Mouse (Mus musculus): Measurements from ENCODE around the gene Eif4e1b. TPM values are rescaled to one million over a fixed set of nuclear protein-coding genes. Genes with fewer than 3 reads are reported as not detected.

Gene Eif4e1b
- not detected in 2 replicates for polyA plus RNA-seq (2012; ENCODE audit: insufficient read depth, low replicate concordance)

DNA sequence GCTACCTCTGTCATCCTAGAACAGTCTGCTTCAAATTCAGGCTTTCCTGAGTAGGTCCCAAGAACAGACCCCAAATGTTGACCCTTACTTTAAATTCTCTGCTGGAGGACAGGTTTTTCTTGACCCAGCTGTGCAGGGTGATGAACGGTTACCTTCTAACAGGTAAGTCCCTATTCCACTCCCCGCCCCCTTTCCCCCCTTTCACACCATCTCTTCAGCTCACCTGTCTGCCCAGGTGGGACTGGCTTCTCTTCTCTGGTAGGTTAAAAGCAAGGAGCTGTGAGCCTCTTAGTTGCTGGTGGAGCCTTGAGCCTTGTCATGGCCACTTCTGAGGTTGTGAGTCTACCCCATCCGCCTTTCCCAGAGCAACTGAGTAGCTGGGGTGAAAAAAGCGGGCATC lies at the start of gene Eif4e1b:
TSS of gene Eif4e1b (plus strand) at position 301 of the 400 bp plus-strand sequence.
- TF ChIP-seq GATA1 (IDR thresholded peaks at IDR 0.05; ENCODE audit: borderline replicate concordance, low read length) (no peak), FLI1 (IDR thresholded peaks at IDR 0.05; ENCODE audit: low read length) (no peak)
- Histone ChIP-seq H3K4me3 (replicated peaks) (no peak within 1 kb of the TSS), H3K36me3 (replicated peaks; ENCODE audit: low read length) (no peaks in the 10 kb centered on the region), H3K9me3 (no peaks in the 10 kb centered on the region; the same call in 1 of the 2 replicates), H3K27me3 (replicated peaks) (peaks cover 43% of the 10 kb centered on the region), H3K4me1 (no peaks in the 10 kb centered on the region)

- no peaks in the 10 kb centered on the region for H3K9me3 ChIP-seq
- H3K36me3 ChIP-seq (replicated peaks; ENCODE audit: low read length) = no peaks in the 10 kb centered on the region
- H3K4me1 ChIP-seq = no peaks in the 10 kb centered on the region
- TF ChIP-seq FLI1 (IDR thresholded peaks at IDR 0.05; ENCODE audit: low read length) = no peak
- no peak for TF ChIP-seq GATA1 (IDR thresholded peaks at IDR 0.05; ENCODE audit: borderline replicate concordance, low read length)
- H3K4me3 ChIP-seq (replicated peaks) = no peak overlapping the region
- H3K27me3 ChIP-seq (replicated peaks) = peaks cover 74% of the 10 kb centered on the region
These were observed 46.9 kb upstream of the Eif4e1b start for GRCm38 (mm10) chr13:54736931-54737330.

DNA sequence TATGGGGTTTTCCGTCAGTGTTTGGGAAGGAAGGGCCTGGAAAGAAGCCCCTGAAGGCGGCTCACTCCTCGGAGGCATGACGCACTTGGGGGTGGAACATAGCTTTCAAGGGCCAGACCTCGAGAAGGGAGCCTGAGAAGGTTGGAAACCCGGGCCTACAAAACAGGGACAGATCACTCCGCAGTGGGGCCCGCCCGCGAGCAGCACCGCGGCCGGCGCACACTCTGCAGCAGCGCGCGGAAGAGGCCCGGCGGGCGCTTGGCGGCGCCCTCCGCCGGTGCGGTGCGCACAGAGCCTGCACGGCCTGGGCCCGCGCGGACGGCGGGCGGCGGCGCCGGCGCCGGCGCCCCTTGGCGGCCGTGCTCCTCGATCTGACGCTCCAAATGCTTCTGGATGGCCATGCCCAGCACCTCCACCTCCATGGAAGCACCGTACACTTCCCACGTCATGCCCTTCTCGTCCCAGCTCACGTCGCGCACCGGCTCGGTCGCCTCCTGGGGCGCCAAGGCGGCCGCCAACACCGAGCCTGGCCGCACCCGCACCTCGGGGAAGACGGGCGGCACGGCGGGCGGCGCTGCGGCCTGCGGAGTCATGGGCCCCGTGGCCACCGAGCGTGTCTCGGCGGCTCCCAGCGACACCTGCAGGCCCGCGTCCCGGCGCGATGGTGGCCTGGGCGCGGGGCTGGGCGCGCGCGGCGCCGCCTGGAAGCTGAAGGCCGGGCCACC lies 46.1 kb upstream of the Eif4e1b start:
- Histone ChIP-seq H3K27me3 (replicated peaks) (peaks cover 82% of the 10 kb centered on the region), H3K4me3 (replicated peaks) (peak overlapping the region; percentile 50), H3K36me3 (replicated peaks; ENCODE audit: low read length) (no peaks in the 10 kb centered on the region), H3K9me3 (no peaks in the 10 kb centered on the region), H3K4me1 (no peaks in the 10 kb centered on the region)
- no peak for TF ChIP-seq GATA1 (IDR thresholded peaks at IDR 0.05; ENCODE audit: borderline replicate concordance, low read length)
- TF ChIP-seq FLI1 (IDR thresholded peaks at IDR 0.05; ENCODE audit: low read length) = no peak

GRCm38 (mm10) chr13:54738213-54738601 lies 45.6 kb upstream of the Eif4e1b start:
- Histone ChIP-seq H3K36me3 (replicated peaks; ENCODE audit: low read length) (no peaks in the 10 kb centered on the region), H3K9me3 (no peaks in the 10 kb centered on the region), H3K27me3 (replicated peaks) (peaks cover 82% of the 10 kb centered on the region), H3K4me3 (replicated peaks) (no peak overlapping the region), H3K4me1 (no peaks in the 10 kb centered on the region)
- TF ChIP-seq GATA1 (IDR thresholded peaks at IDR 0.05; ENCODE audit: borderline replicate concordance, low read length) (no peak), FLI1 (IDR thresholded peaks at IDR 0.05; ENCODE audit: low read length) (no peak)

DNA sequence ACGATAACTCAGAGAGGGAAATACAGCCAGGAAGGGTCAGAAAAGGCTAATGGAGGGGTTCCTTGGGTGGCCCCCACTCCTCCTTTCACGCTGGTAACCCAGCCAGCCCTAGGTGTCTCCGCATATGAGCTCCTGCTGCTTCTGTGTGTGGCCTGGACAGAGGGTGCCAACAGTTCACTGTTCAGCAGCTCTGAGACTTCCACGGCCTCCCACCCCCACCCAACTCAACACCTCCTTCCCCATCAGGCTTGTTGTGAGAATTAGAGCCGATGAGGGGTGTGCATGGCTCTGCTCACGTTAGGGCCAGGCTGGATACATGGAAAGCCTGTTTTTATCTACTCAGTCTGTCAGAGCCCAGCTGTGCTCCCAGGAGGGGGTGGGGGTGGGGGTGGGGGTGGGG lies 37.7 kb upstream of the Eif4e1b start:
- Histone ChIP-seq H3K27me3 (replicated peaks) (peaks cover 79% of the 10 kb centered on the region), H3K36me3 (replicated peaks; ENCODE audit: low read length) (no peaks in the 10 kb centered on the region)
- TF ChIP-seq GATA1 (IDR thresholded peaks at IDR 0.05; ENCODE audit: borderline replicate concordance, low read length) = no peak
- no peak for TF ChIP-seq FLI1 (IDR thresholded peaks at IDR 0.05; ENCODE audit: low read length)

GRCm38 (mm10) chr13:54746896-54747295 lies 36.9 kb upstream of the Eif4e1b start:
- peaks cover 11% of the 10 kb centered on the region for H3K4me1 ChIP-seq
- peaks cover 20% of the 10 kb centered on the region for H3K9me3 ChIP-seq
- no peaks in the 10 kb centered on the region for H3K36me3 ChIP-seq (replicated peaks; ENCODE audit: low read length)
- no peak for TF ChIP-seq GATA1 (IDR thresholded peaks at IDR 0.05; ENCODE audit: borderline replicate concordance, low read length)
- no peak for TF ChIP-seq FLI1 (IDR thresholded peaks at IDR 0.05; ENCODE audit: low read length)
- H3K27me3 ChIP-seq (replicated peaks) = peaks cover 80% of the 10 kb centered on the region
- no peak overlapping the region for H3K4me3 ChIP-seq (replicated peaks)

More for the DNA sequence above, 37.7 kb upstream of the Eif4e1b start:
- peaks cover 11% of the 10 kb centered on the region for H3K4me1 ChIP-seq
- no peak overlapping the region for H3K4me3 ChIP-seq (replicated peaks)
- H3K9me3 ChIP-seq = peaks cover 12% of the 10 kb centered on the region

DNA sequence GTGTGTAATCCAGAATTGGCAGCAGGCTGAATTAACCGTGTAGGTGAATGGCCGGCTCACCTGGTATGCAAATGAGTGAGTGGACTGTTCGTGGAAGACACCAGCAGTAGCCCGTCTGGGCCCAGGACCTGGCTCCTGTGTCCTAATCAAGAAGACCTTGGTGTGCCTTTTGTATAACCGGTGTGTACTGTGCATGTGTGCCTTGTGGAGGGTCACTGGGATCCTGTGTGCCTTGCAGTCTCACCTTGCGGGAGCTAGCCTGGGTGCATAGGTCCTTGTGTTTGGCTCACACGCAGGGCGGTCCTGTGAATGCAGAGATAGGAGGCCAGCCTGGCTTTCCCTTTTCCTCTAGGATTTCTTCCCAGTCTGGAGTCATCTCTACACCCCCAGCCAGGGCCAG lies 35.6 kb upstream of the Eif4e1b start:
- H3K36me3 ChIP-seq (replicated peaks; ENCODE audit: low read length) = no peaks in the 10 kb centered on the region
- H3K4me1 ChIP-seq = peaks cover 11% of the 10 kb centered on the region
- peaks cover 81% of the 10 kb centered on the region for H3K27me3 ChIP-seq (replicated peaks)
- peaks cover 22% of the 10 kb centered on the region for H3K9me3 ChIP-seq
- H3K4me3 ChIP-seq (replicated peaks) = no peak overlapping the region
- TF ChIP-seq GATA1 (IDR thresholded peaks at IDR 0.05; ENCODE audit: borderline replicate concordance, low read length) (no peak), FLI1 (IDR thresholded peaks at IDR 0.05; ENCODE audit: low read length) (no peak)

GRCm38 (mm10) chr13:54748721-54749060 lies 35.1 kb upstream of the Eif4e1b start:
- H3K27me3 ChIP-seq (replicated peaks) = peaks cover 84% of the 10 kb centered on the region
- H3K4me3 ChIP-seq (replicated peaks) = no peak overlapping the region
- no peak for TF ChIP-seq FLI1 (IDR thresholded peaks at IDR 0.05; ENCODE audit: low read length)
- no peak for TF ChIP-seq GATA1 (IDR thresholded peaks at IDR 0.05; ENCODE audit: borderline replicate concordance, low read length)
- peaks cover 22% of the 10 kb centered on the region for H3K9me3 ChIP-seq
- H3K4me1 ChIP-seq = peaks cover 11% of the 10 kb centered on the region
- no peaks in the 10 kb centered on the region for H3K36me3 ChIP-seq (replicated peaks; ENCODE audit: low read length)

GRCm38 (mm10) chr13:54749061-54749863 lies 34.5 kb upstream of the Eif4e1b start:
- peak overlapping the region; percentile 80 for H3K4me3 ChIP-seq (replicated peaks)

More at GRCm38 (mm10) chr13:54749061-54749863, 34.5 kb upstream of the Eif4e1b start:
- H3K27me3 ChIP-seq (replicated peaks) = peaks cover 88% of the 10 kb centered on the region
- H3K4me1 ChIP-seq = peaks cover 11% of the 10 kb centered on the region
- TF ChIP-seq GATA1 (IDR thresholded peaks at IDR 0.05; ENCODE audit: borderline replicate concordance, low read length) (no peak), FLI1 (IDR thresholded peaks at IDR 0.05; ENCODE audit: low read length) (no peak)
- peaks cover 22% of the 10 kb centered on the region for H3K9me3 ChIP-seq
- no peaks in the 10 kb centered on the region for H3K36me3 ChIP-seq (replicated peaks; ENCODE audit: low read length)

Data from megakaryocyte, embryonic 14.5 days (primary cell).